Mouse (Mus musculus) myocyte (in vitro differentiated cells): ENCODE data around the gene Tspo2. TPM values are rescaled to one million over a fixed set of nuclear protein-coding genes. Genes with fewer than 3 reads are reported as not detected.
A peak's percentile ranks its signal among the peaks of the same experiment; 100 is the strongest.

ENCODE experiments used
- H3K27me3 ChIP-seq: one replicate; pipeline ENCODE4 v1.6.1; 2011; ENCODE audit not compliant: control insufficient read depth, insufficient read depth, insufficient read length
- H3K36me3 ChIP-seq: one replicate; pipeline ENCODE4 v1.6.1; 2011; ENCODE audit not compliant: control insufficient read depth, insufficient read depth
- H3K4me2 ChIP-seq: one replicate; pipeline ENCODE4 v1.6.1; 2011; ENCODE audit warnings: low read depth, control low read depth
- H3K4me3 ChIP-seq: one replicate; pipeline ENCODE4 v1.5.1; 2011; ENCODE audit warnings: mild to moderate bottlenecking, control low read depth, moderate library complexity
- H3K79me2 ChIP-seq: one replicate; pipeline ENCODE4 v1.6.1; 2011; ENCODE audit not compliant: control insufficient read depth, insufficient read depth
- H3ac ChIP-seq: one replicate; pipeline ENCODE4 v1.6.1; 2011; ENCODE audit not compliant: control insufficient read depth, insufficient read length
- CEBPB ChIP-seq: IDR thresholded peaks from 2 replicates; pipeline ENCODE4 v1.6.1; 2011; ENCODE audit warnings: mild to moderate bottlenecking, moderate library complexity; ENCODE audit not compliant: poor library complexity, insufficient read depth, severe bottlenecking
- E2F4 ChIP-seq: IDR thresholded peaks from one replicate; pipeline ENCODE4 v1.6.1; 2011; ENCODE audit warnings: mild to moderate bottlenecking, control low read depth, moderate library complexity; ENCODE audit not compliant: insufficient read depth
- MAX ChIP-seq: IDR thresholded peaks from one replicate; pipeline ENCODE4 v1.6.1; 2011; ENCODE audit warnings: low read depth, mild to moderate bottlenecking, control low read depth
- MYOD1 ChIP-seq, 3 experiments: IDR thresholded peaks; one replicate each; pipeline ENCODE4 v1.6.1; 2011; ENCODE audit warnings: control low read depth in 2 of 3, low read depth in 2 of 3, mild to moderate bottlenecking in 2 of 3, moderate library complexity in 1 of 3; ENCODE audit not compliant: insufficient read length in 2 of 3, control insufficient read depth in 1 of 3
- MYOG ChIP-seq, 3 experiments: IDR thresholded peaks; one replicate each; pipeline ENCODE4 v1.6.1; 2011; ENCODE audit warnings: control low read depth in 2 of 3, low read depth in 2 of 3, mild to moderate bottlenecking in 2 of 3; ENCODE audit not compliant: insufficient read length in 2 of 3, control insufficient read depth in 1 of 3, insufficient read depth in 1 of 3
- POLR2A ChIP-seq: IDR thresholded peaks from one replicate; pipeline ENCODE4 v1.6.1; 2011; ENCODE audit warnings: low read depth, mild to moderate bottlenecking, control low read depth, moderate library complexity; ENCODE audit not compliant: insufficient read length
- POLR2AphosphoS2 ChIP-seq: IDR thresholded peaks from one replicate; pipeline ENCODE4 v1.6.1; 2011; ENCODE audit warnings: low read depth, control low read depth; ENCODE audit not compliant: insufficient read length
- REST ChIP-seq: IDR thresholded peaks from one replicate; pipeline ENCODE4 v1.6.1; 2011; ENCODE audit warnings: mild to moderate bottlenecking, control low read depth, moderate library complexity; ENCODE audit not compliant: insufficient read depth, insufficient read length
- SRF ChIP-seq: IDR thresholded peaks from one replicate; pipeline ENCODE4 v1.6.1; 2011; ENCODE audit warnings: low read depth; ENCODE audit not compliant: control insufficient read depth, insufficient read length
- TCF12 ChIP-seq: IDR thresholded peaks from one replicate; pipeline ENCODE4 v1.6.1; 2011; ENCODE audit warnings: mild to moderate bottlenecking, control low read depth; ENCODE audit not compliant: poor library complexity, insufficient read depth, severe bottlenecking
- TCF3 ChIP-seq: IDR thresholded peaks from one replicate; pipeline ENCODE4 v1.6.1; 2011; ENCODE audit warnings: low read depth, control low read depth; ENCODE audit not compliant: insufficient read length
- USF1 ChIP-seq: IDR thresholded peaks from one replicate; pipeline ENCODE4 v1.6.1; 2011; ENCODE audit warnings: low read depth, mild to moderate bottlenecking, control low read depth, moderate library complexity
- polyA plus RNA-seq: library from polyadenylated mRNA; unstranded; fragments of >200 nt; fragmentation: generic; extraction: Trizol; gene quantifications from one replicate; pipeline ENCODE4 v1.2.1, GENCODE M21; 2012; ENCODE audit warnings: missing spikeins

Tspo2 gene
- polyA plus RNA-seq, 1 experiment, result not detected

DNA sequence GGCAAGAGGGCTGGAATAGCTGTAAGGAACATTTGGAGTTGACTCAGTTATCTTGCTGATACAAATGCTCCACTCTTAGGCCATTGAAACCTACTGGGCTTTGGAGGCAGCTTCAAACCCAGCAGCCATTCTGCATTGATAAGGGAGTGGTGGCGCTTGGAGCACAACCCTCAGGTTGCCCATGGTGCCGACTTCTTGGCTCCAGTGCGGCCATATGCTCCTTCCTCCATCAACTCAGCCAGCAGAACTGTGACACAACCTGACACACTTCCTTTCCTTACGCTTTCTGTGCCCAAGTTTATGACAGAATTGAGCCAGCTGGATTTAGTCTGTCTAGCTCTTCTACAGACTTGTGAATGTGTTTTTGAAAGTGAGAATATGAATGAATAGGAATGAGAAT, 44.2 kb downstream of the Tspo2 start:
- H3K4me3 ChIP-seq, result no peak overlapping the region
- H3ac ChIP-seq, result no peak overlapping the region
- H3K36me3 ChIP-seq, result peaks cover 6% of the 10 kb centered on the region
- TF ChIP-seq MYOD1 (IDR thresholded peaks at IDR 0.05; ENCODE audit: control insufficient read depth in 1 of 3, insufficient read length in 2 of 3, low read depth in 2 of 3) (no peak), TCF3 (no peak), TCF12 (no peak), POLR2A (no peak), MAX (no peak), MYOG (IDR thresholded peaks at IDR 0.05; ENCODE audit: control insufficient read depth in 1 of 3, insufficient read depth in 1 of 3, insufficient read length in 2 of 3, low read depth in 2 of 3) (no peak), REST (no peak)
- H3K27me3 ChIP-seq, result no peaks in the 10 kb centered on the region
- peaks cover 62% of the 10 kb centered on the region for H3K79me2 ChIP-seq
- H3K4me2 ChIP-seq, result peak overlapping the region; percentile 81

GRCm38 (mm10) chr17:48404706-48405105, 46.6 kb downstream of the Tspo2 start:
- no peaks in the 10 kb centered on the region for H3K27me3 ChIP-seq
- no peak overlapping the region for H3K4me2 ChIP-seq
- H3K79me2 ChIP-seq, result peaks cover 79% of the 10 kb centered on the region
- no peak for TF ChIP-seq MYOD1 (IDR thresholded peaks at IDR 0.05; ENCODE audit: control insufficient read depth in 1 of 3, insufficient read length in 2 of 3, low read depth in 2 of 3)
- TF ChIP-seq MAX, result no peak
- TF ChIP-seq USF1, result no peak
- no peak for TF ChIP-seq TCF12
- TF ChIP-seq POLR2A, result no peak
- no peak for TF ChIP-seq CEBPB
- TF ChIP-seq E2F4, result no peak
- no peak for TF ChIP-seq MYOG (IDR thresholded peaks at IDR 0.05; ENCODE audit: control insufficient read depth in 1 of 3, insufficient read depth in 1 of 3, insufficient read length in 2 of 3, low read depth in 2 of 3)
- TF ChIP-seq SRF, result no peak
- no peak overlapping the region for H3K4me3 ChIP-seq
- peaks cover 6% of the 10 kb centered on the region for H3K36me3 ChIP-seq
- no peak overlapping the region for H3ac ChIP-seq

- TF ChIP-seq POLR2A (no peak), MYOG (IDR thresholded peaks at IDR 0.05; ENCODE audit: control insufficient read depth in 1 of 3, insufficient read depth in 1 of 3, insufficient read length in 2 of 3, low read depth in 2 of 3) (no peak), POLR2AphosphoS2 (no peak), CEBPB (no peak), MAX (no peak), TCF3 (no peak), E2F4 (no peak)
- no peak overlapping the region for H3K4me3 ChIP-seq
- H3ac ChIP-seq, result no peak overlapping the region
- no peaks in the 10 kb centered on the region for H3K27me3 ChIP-seq
- peaks cover 79% of the 10 kb centered on the region for H3K79me2 ChIP-seq
- peaks cover 6% of the 10 kb centered on the region for H3K36me3 ChIP-seq
- no peak overlapping the region for H3K4me2 ChIP-seq
Measured at GRCm38 (mm10) chr17:48403848-48404247, 47.5 kb downstream of the Tspo2 start.

GRCm38 (mm10) chr17:48402751-48403150, 48.6 kb downstream of the Tspo2 start:
- H3K27me3 ChIP-seq, result no peaks in the 10 kb centered on the region
- TF ChIP-seq USF1, result no peak
- no peak for TF ChIP-seq TCF12
- no peak for TF ChIP-seq POLR2A
- TF ChIP-seq TCF3, result no peak
- peaks cover 6% of the 10 kb centered on the region for H3K36me3 ChIP-seq
- no peak overlapping the region for H3K4me2 ChIP-seq
- no peak overlapping the region for H3ac ChIP-seq
- peaks cover 68% of the 10 kb centered on the region for H3K79me2 ChIP-seq
- H3K4me3 ChIP-seq, result no peak overlapping the region

- no peak for TF ChIP-seq TCF3
- TF ChIP-seq REST, result no peak
- no peak for TF ChIP-seq MAX
- no peak for TF ChIP-seq MYOD1 (IDR thresholded peaks at IDR 0.05; ENCODE audit: control insufficient read depth in 1 of 3, insufficient read length in 2 of 3, low read depth in 2 of 3)
- TF ChIP-seq MYOG (IDR thresholded peaks at IDR 0.05; ENCODE audit: control insufficient read depth in 1 of 3, insufficient read depth in 1 of 3, insufficient read length in 2 of 3, low read depth in 2 of 3), result no peak
- no peak for TF ChIP-seq POLR2A
- no peak for TF ChIP-seq SRF
- no peak for TF ChIP-seq E2F4
- no peak for TF ChIP-seq TCF12
- no peak for TF ChIP-seq CEBPB
- TF ChIP-seq POLR2AphosphoS2, result no peak
- no peak for TF ChIP-seq USF1
- H3K27me3 ChIP-seq, result no peaks in the 10 kb centered on the region
- peaks cover 9% of the 10 kb centered on the region for H3K36me3 ChIP-seq
- H3ac ChIP-seq, result no peak overlapping the region
- H3K4me2 ChIP-seq, result no peak overlapping the region
- H3K79me2 ChIP-seq, result peaks cover 58% of the 10 kb centered on the region
- H3K4me3 ChIP-seq, result no peak overlapping the region
Measured at GRCm38 (mm10) chr17:48401710-48402109, 49.6 kb downstream of the Tspo2 start.

Other genes starting within 250 kb of the Tspo2 start
- gene Trem1, start 218.8 kb downstream of the Tspo2 start, polyA plus RNA-seq, result not detected
- 2.4 TPM for gene Trem3, start 203.7 kb downstream of the Tspo2 start, polyA plus RNA-seq
- not detected for gene Treml4, start 187.2 kb downstream of the Tspo2 start, polyA plus RNA-seq
- gene Treml2, start 152.0 kb downstream of the Tspo2 start, polyA plus RNA-seq, result not detected
- not detected for gene B430306N03Rik, start 135.4 kb downstream of the Tspo2 start, polyA plus RNA-seq
- 0.04 TPM for gene Trem2, start 105.1 kb downstream of the Tspo2 start, polyA plus RNA-seq
- 0.22 TPM for gene Treml1, start 91.6 kb downstream of the Tspo2 start, polyA plus RNA-seq
- 17.0 TPM for gene Nfya, start 41.6 kb downstream of the Tspo2 start, polyA plus RNA-seq
- gene Oard1, start 41.5 kb downstream of the Tspo2 start, polyA plus RNA-seq, result 7.5 TPM
- 122 TPM for gene Apobec2, start 18.6 kb downstream of the Tspo2 start, polyA plus RNA-seq
- gene Unc5cl, start 3.4 kb upstream of the Tspo2 start, polyA plus RNA-seq, result not detected